Mouse (Mus musculus): ENCODE results near the gene Ralgps1. TPM values are rescaled to one million over a fixed set of nuclear protein-coding genes. Genes with fewer than 3 reads are reported as not detected.

Gene Ralgps1
- 1.7 and 4.6 TPM in 2 replicates for polyA plus RNA-seq (2011; ENCODE audit: insufficient read depth, insufficient read length, low replicate concordance, missing spikeins)

- Histone ChIP-seq H3K4me1 (ENCODE audit: control insufficient read depth, insufficient read depth, low read length) (no peaks in the 10 kb centered on the region), H3K27ac (ENCODE audit: control insufficient read depth, insufficient read depth, low read depth, low read length, poor library complexity) (peak within 1 kb of the TSS; percentile 96), H3K4me3 (replicated peaks; ENCODE audit: control insufficient read depth, low read depth, low read length) (peak within 1 kb of the TSS; percentile 80)
- TF ChIP-seq CTCF (IDR thresholded peaks at IDR 0.05; ENCODE audit: control insufficient read depth, insufficient read depth, low read length): no peak
- peak; percentile 47; the same call in 1 of the 2 replicates for TF ChIP-seq POLR2A (IDR thresholded peaks at IDR 0.05; ENCODE audit: borderline replicate concordance, control insufficient read depth, low read depth, low read length)
- under 1% methylated on average over 64 of the region's 74 CpGs for WGBS
Measured at GRCm38 (mm10) chr2:33370777-33371647, at the start of gene Ralgps1. Ralgps1 (minus strand) TSS chr2:33371486.

- 71% methylated on average over 4 of the region's 4 CpGs for WGBS
- Histone ChIP-seq H3K4me1 (ENCODE audit: control insufficient read depth, insufficient read depth, low read length) (no peaks in the 10 kb centered on the region), H3K27ac (ENCODE audit: control insufficient read depth, insufficient read depth, low read depth, low read length, poor library complexity) (no peak overlapping the region), H3K4me3 (replicated peaks; ENCODE audit: control insufficient read depth, low read depth, low read length) (no peak overlapping the region)
- no peak for TF ChIP-seq CTCF (IDR thresholded peaks at IDR 0.05; ENCODE audit: control insufficient read depth, insufficient read depth, low read length)
- TF ChIP-seq POLR2A (IDR thresholded peaks at IDR 0.05; ENCODE audit: borderline replicate concordance, control insufficient read depth, low read depth, low read length): no peak
Measured at GRCm38 (mm10) chr2:33417454-33417853, 46.2 kb upstream of the Ralgps1 start.

GRCm38 (mm10) chr2:33414019-33414418 is 42.7 kb upstream of the Ralgps1 start:
- no peak overlapping the region for H3K4me3 ChIP-seq (replicated peaks; ENCODE audit: control insufficient read depth, low read depth, low read length)
- WGBS: 83% methylated on average over 13 of the region's 13 CpGs

GRCm38 (mm10) chr2:33412111-33412510 is 40.8 kb upstream of the Ralgps1 start:
- TF ChIP-seq CTCF (IDR thresholded peaks at IDR 0.05; ENCODE audit: control insufficient read depth, insufficient read depth, low read length): no peak
- TF ChIP-seq POLR2A (IDR thresholded peaks at IDR 0.05; ENCODE audit: borderline replicate concordance, control insufficient read depth, low read depth, low read length): no peak
- Histone ChIP-seq H3K4me1 (ENCODE audit: control insufficient read depth, insufficient read depth, low read length) (no peaks in the 10 kb centered on the region), H3K27ac (ENCODE audit: control insufficient read depth, insufficient read depth, low read depth, low read length, poor library complexity) (no peak overlapping the region), H3K4me3 (replicated peaks; ENCODE audit: control insufficient read depth, low read depth, low read length) (no peak overlapping the region)
- WGBS: 88% methylated on average over 14 of the region's 14 CpGs

More at GRCm38 (mm10) chr2:33414019-33414418, 42.7 kb upstream of the Ralgps1 start:
- TF ChIP-seq POLR2A (IDR thresholded peaks at IDR 0.05; ENCODE audit: borderline replicate concordance, control insufficient read depth, low read depth, low read length): no peak
- TF ChIP-seq CTCF (IDR thresholded peaks at IDR 0.05; ENCODE audit: control insufficient read depth, insufficient read depth, low read length): no peak
- Histone ChIP-seq H3K4me1 (ENCODE audit: control insufficient read depth, insufficient read depth, low read length) (no peaks in the 10 kb centered on the region), H3K27ac (ENCODE audit: control insufficient read depth, insufficient read depth, low read depth, low read length, poor library complexity) (no peak overlapping the region)

GRCm38 (mm10) chr2:33403511-33404003 is 32.3 kb upstream of the Ralgps1 start:
- Histone ChIP-seq H3K4me3 (replicated peaks; ENCODE audit: control insufficient read depth, low read depth, low read length) (no peak overlapping the region), H3K4me1 (ENCODE audit: control insufficient read depth, insufficient read depth, low read length) (peaks cover 5% of the 10 kb centered on the region), H3K27ac (ENCODE audit: control insufficient read depth, insufficient read depth, low read depth, low read length, poor library complexity) (peak overlapping the region; percentile 74)
- TF ChIP-seq POLR2A (IDR thresholded peaks at IDR 0.05; ENCODE audit: borderline replicate concordance, control insufficient read depth, low read depth, low read length): no peak
- TF ChIP-seq CTCF (IDR thresholded peaks at IDR 0.05; ENCODE audit: control insufficient read depth, insufficient read depth, low read length): no peak
- 9% methylated on average over 4 of the region's 4 CpGs for WGBS

GRCm38 (mm10) chr2:33402638-33403037 is 31.4 kb upstream of the Ralgps1 start:
- Histone ChIP-seq H3K27ac (ENCODE audit: control insufficient read depth, insufficient read depth, low read depth, low read length, poor library complexity) (no peak overlapping the region), H3K4me1 (ENCODE audit: control insufficient read depth, insufficient read depth, low read length) (peaks cover 5% of the 10 kb centered on the region), H3K4me3 (replicated peaks; ENCODE audit: control insufficient read depth, low read depth, low read length) (no peak overlapping the region)
- no peak for TF ChIP-seq CTCF (IDR thresholded peaks at IDR 0.05; ENCODE audit: control insufficient read depth, insufficient read depth, low read length)
- TF ChIP-seq POLR2A (IDR thresholded peaks at IDR 0.05; ENCODE audit: borderline replicate concordance, control insufficient read depth, low read depth, low read length): no peak
- WGBS: 63% methylated on average over 5 of the region's 5 CpGs

GRCm38 (mm10) chr2:33402236-33402635 is 30.9 kb upstream of the Ralgps1 start:
- WGBS: 45% methylated on average over 7 of the region's 7 CpGs
- Histone ChIP-seq H3K4me1 (ENCODE audit: control insufficient read depth, insufficient read depth, low read length) (peaks cover 5% of the 10 kb centered on the region), H3K4me3 (replicated peaks; ENCODE audit: control insufficient read depth, low read depth, low read length) (no peak overlapping the region), H3K27ac (ENCODE audit: control insufficient read depth, insufficient read depth, low read depth, low read length, poor library complexity) (no peak overlapping the region)
- TF ChIP-seq CTCF (IDR thresholded peaks at IDR 0.05; ENCODE audit: control insufficient read depth, insufficient read depth, low read length) (peak; percentile 78), POLR2A (IDR thresholded peaks at IDR 0.05; ENCODE audit: borderline replicate concordance, control insufficient read depth, low read depth, low read length) (no peak)

GRCm38 (mm10) chr2:33401217-33401616 is 29.9 kb upstream of the Ralgps1 start:
- WGBS: 50% methylated on average over 3 of the region's 3 CpGs
- TF ChIP-seq POLR2A (IDR thresholded peaks at IDR 0.05; ENCODE audit: borderline replicate concordance, control insufficient read depth, low read depth, low read length) (no peak), CTCF (IDR thresholded peaks at IDR 0.05; ENCODE audit: control insufficient read depth, insufficient read depth, low read length) (peak; percentile 41; the same call in 1 of the 2 replicates)
- no peak overlapping the region for H3K27ac ChIP-seq (ENCODE audit: control insufficient read depth, insufficient read depth, low read depth, low read length, poor library complexity)
- H3K4me1 ChIP-seq (ENCODE audit: control insufficient read depth, insufficient read depth, low read length): peaks cover 5% of the 10 kb centered on the region
- no peak overlapping the region for H3K4me3 ChIP-seq (replicated peaks; ENCODE audit: control insufficient read depth, low read depth, low read length)
